Mouse (Mus musculus) layer of hippocampus, adult 2 months (tissue): Measurements from ENCODE around the gene Gla. TPM values are rescaled to one million over a fixed set of nuclear protein-coding genes. Genes with fewer than 3 reads are reported as not detected.
"Not testable (repeated sequence)": the region's sequence is repeated elsewhere in the genome, so short reads cannot be mapped to it uniquely, and the experiment has no call there.

Experiments used
- DNase-seq, 2 experiments: peaks; one replicate each; pipeline ENCODE4 v3.0.0; 2022; ENCODE audit warnings: low spot score in 2 of 2
- H3K27ac ChIP-seq: fragments of 200-600 bp; 2 replicates; pipeline ENCODE4 v1.8.1; 2022
- H3K4me3 ChIP-seq: fragments of 200-600 bp; 2 replicates; pipeline ENCODE4 v1.8.1; 2022; ENCODE audit warnings: mild to moderate bottlenecking
- CTCF ChIP-seq: fragments of 200-600 bp; conservative IDR thresholded peaks from 2 replicates; pipeline ENCODE4 v1.8.1; 2022; ENCODE audit warnings: antibody characterized with exemption, mild to moderate bottlenecking, moderate library complexity
- total RNA-seq, 2 experiments: library from RNA; stranded (reverse); gene quantifications; 2 replicates each; pipeline ENCODE4 v1.2.3; 2021

Gla gene
- total RNA-seq, 2 experiments from 2014 or later, result 7.3 to 10.5 TPM

- peak; percentile 67 for TF ChIP-seq CTCF
- not testable (repeated sequence) for DNase-seq, H3K27ac ChIP-seq, H3K4me3 ChIP-seq
Measured at GRCm38 (mm10) chrX:134539795-134540194, 61.1 kb downstream of the Gla start.

Other genes with a start within 250 kb of the Gla start
- 10 to 100 TPM; 41.8 to 45.1 TPM for gene Drp2, start 196.6 kb downstream of the Gla start, total RNA-seq
- not detected for gene Taf7l, start 124.6 kb downstream of the Gla start, total RNA-seq
- 10 to 100 TPM; 15.7 to 18.3 TPM for gene Timm8a1, start 59.3 kb downstream of the Gla start, total RNA-seq
- 1 to 10 TPM in 1 of 2 experiments, under 1 TPM in 1; 0.66 to 1.2 TPM for gene Btk, start 17.6 kb downstream of the Gla start, total RNA-seq
- 100 to 1,000 TPM; 122 to 137 TPM for gene Rpl36a, start 15.5 kb downstream of the Gla start, total RNA-seq
- gene Hnrnph2, start 54 bp upstream of the Gla start, total RNA-seq, result 100 to 1,000 TPM; 152 to 157 TPM
- 10 to 100 TPM; 34.6 to 35.4 TPM for gene Armcx4, start 85.4 kb upstream of the Gla start, total RNA-seq
- 10 to 100 TPM; 49.1 to 56.7 TPM for gene Armcx1, start 116.8 kb upstream of the Gla start, total RNA-seq
- gene Armcx6, start 150.3 kb upstream of the Gla start, total RNA-seq, result 1 to 10 TPM; 7.0 to 7.6 TPM
- gene Armcx3, start 155.5 kb upstream of the Gla start, total RNA-seq, result 10 to 100 TPM; 77.5 to 89.8 TPM
- 10 to 100 TPM; 87.0 to 87.5 TPM for gene Armcx2, start 208.1 kb upstream of the Gla start, total RNA-seq